Mouse (Mus musculus) myocyte (in vitro differentiated cells): ENCODE measurements around the gene Tnxb. TPM values are rescaled to one million over a fixed set of nuclear protein-coding genes. Genes with fewer than 3 reads are reported as not detected.

Experiments used
- H3K27me3 ChIP-seq: one replicate; pipeline ENCODE4 v1.6.1; 2011; ENCODE audit not compliant: control insufficient read depth, insufficient read depth, insufficient read length
- H3K36me3 ChIP-seq: one replicate; pipeline ENCODE4 v1.6.1; 2011; ENCODE audit not compliant: control insufficient read depth, insufficient read depth
- H3K4me2 ChIP-seq: one replicate; pipeline ENCODE4 v1.6.1; 2011; ENCODE audit warnings: low read depth, control low read depth
- H3K4me3 ChIP-seq: one replicate; pipeline ENCODE4 v1.5.1; 2011; ENCODE audit warnings: mild to moderate bottlenecking, control low read depth, moderate library complexity
- H3K79me2 ChIP-seq: one replicate; pipeline ENCODE4 v1.6.1; 2011; ENCODE audit not compliant: control insufficient read depth, insufficient read depth
- H3ac ChIP-seq: one replicate; pipeline ENCODE4 v1.6.1; 2011; ENCODE audit not compliant: control insufficient read depth, insufficient read length
- CEBPB ChIP-seq: IDR thresholded peaks from 2 replicates; pipeline ENCODE4 v1.6.1; 2011; ENCODE audit warnings: mild to moderate bottlenecking, moderate library complexity; ENCODE audit not compliant: poor library complexity, insufficient read depth, severe bottlenecking
- E2F4 ChIP-seq: IDR thresholded peaks from one replicate; pipeline ENCODE4 v1.6.1; 2011; ENCODE audit warnings: mild to moderate bottlenecking, control low read depth, moderate library complexity; ENCODE audit not compliant: insufficient read depth
- MAX ChIP-seq: IDR thresholded peaks from one replicate; pipeline ENCODE4 v1.6.1; 2011; ENCODE audit warnings: low read depth, mild to moderate bottlenecking, control low read depth
- MYOD1 ChIP-seq, 3 experiments: IDR thresholded peaks; one replicate each; pipeline ENCODE4 v1.6.1; 2011; ENCODE audit warnings: control low read depth in 2 of 3, low read depth in 2 of 3, mild to moderate bottlenecking in 2 of 3, moderate library complexity in 1 of 3; ENCODE audit not compliant: insufficient read length in 2 of 3, control insufficient read depth in 1 of 3
- MYOG ChIP-seq, 3 experiments: IDR thresholded peaks; one replicate each; pipeline ENCODE4 v1.6.1; 2011; ENCODE audit warnings: control low read depth in 2 of 3, low read depth in 2 of 3, mild to moderate bottlenecking in 2 of 3; ENCODE audit not compliant: insufficient read length in 2 of 3, control insufficient read depth in 1 of 3, insufficient read depth in 1 of 3
- POLR2A ChIP-seq: IDR thresholded peaks from one replicate; pipeline ENCODE4 v1.6.1; 2011; ENCODE audit warnings: low read depth, mild to moderate bottlenecking, control low read depth, moderate library complexity; ENCODE audit not compliant: insufficient read length
- POLR2AphosphoS2 ChIP-seq: IDR thresholded peaks from one replicate; pipeline ENCODE4 v1.6.1; 2011; ENCODE audit warnings: low read depth, control low read depth; ENCODE audit not compliant: insufficient read length
- REST ChIP-seq: IDR thresholded peaks from one replicate; pipeline ENCODE4 v1.6.1; 2011; ENCODE audit warnings: mild to moderate bottlenecking, control low read depth, moderate library complexity; ENCODE audit not compliant: insufficient read depth, insufficient read length
- SRF ChIP-seq: IDR thresholded peaks from one replicate; pipeline ENCODE4 v1.6.1; 2011; ENCODE audit warnings: low read depth; ENCODE audit not compliant: control insufficient read depth, insufficient read length
- TCF12 ChIP-seq: IDR thresholded peaks from one replicate; pipeline ENCODE4 v1.6.1; 2011; ENCODE audit warnings: mild to moderate bottlenecking, control low read depth; ENCODE audit not compliant: poor library complexity, insufficient read depth, severe bottlenecking
- TCF3 ChIP-seq: IDR thresholded peaks from one replicate; pipeline ENCODE4 v1.6.1; 2011; ENCODE audit warnings: low read depth, control low read depth; ENCODE audit not compliant: insufficient read length
- USF1 ChIP-seq: IDR thresholded peaks from one replicate; pipeline ENCODE4 v1.6.1; 2011; ENCODE audit warnings: low read depth, mild to moderate bottlenecking, control low read depth, moderate library complexity
- polyA plus RNA-seq: library from polyadenylated mRNA; unstranded; fragments of >200 nt; fragmentation: generic; extraction: Trizol; gene quantifications from one replicate; pipeline ENCODE4 v1.2.1, GENCODE M21; 2012; ENCODE audit warnings: missing spikeins

Tnxb gene
- polyA plus RNA-seq, 1 experiment = under 0.01 TPM

GRCm38 (mm10) chr17:34658145-34658544, 12.2 kb upstream of the Tnxb start:
- TF ChIP-seq MYOG (IDR thresholded peaks at IDR 0.05; ENCODE audit: control insufficient read depth in 1 of 3, insufficient read depth in 1 of 3, insufficient read length in 2 of 3, low read depth in 2 of 3) (no peak), REST (no peak), TCF3 (no peak), TCF12 (no peak), SRF (no peak), USF1 (no peak), MAX (no peak), POLR2AphosphoS2 (no peak)
- no peak overlapping the region for H3K4me2 ChIP-seq
- H3K4me3 ChIP-seq = no peak overlapping the region
- H3ac ChIP-seq = no peak overlapping the region
- peaks cover 39% of the 10 kb centered on the region for H3K27me3 ChIP-seq
- H3K36me3 ChIP-seq = no peaks in the 10 kb centered on the region
- no peaks in the 10 kb centered on the region for H3K79me2 ChIP-seq

- Histone ChIP-seq H3ac (no peak overlapping the region), H3K4me3 (no peak overlapping the region), H3K36me3 (no peaks in the 10 kb centered on the region), H3K27me3 (peaks cover 43% of the 10 kb centered on the region), H3K79me2 (no peaks in the 10 kb centered on the region), H3K4me2 (no peak overlapping the region)
- TF ChIP-seq E2F4 = no peak
- no peak for TF ChIP-seq SRF
- no peak for TF ChIP-seq CEBPB
Observed at GRCm38 (mm10) chr17:34658591-34658990, 11.7 kb upstream of the Tnxb start.

DNA sequence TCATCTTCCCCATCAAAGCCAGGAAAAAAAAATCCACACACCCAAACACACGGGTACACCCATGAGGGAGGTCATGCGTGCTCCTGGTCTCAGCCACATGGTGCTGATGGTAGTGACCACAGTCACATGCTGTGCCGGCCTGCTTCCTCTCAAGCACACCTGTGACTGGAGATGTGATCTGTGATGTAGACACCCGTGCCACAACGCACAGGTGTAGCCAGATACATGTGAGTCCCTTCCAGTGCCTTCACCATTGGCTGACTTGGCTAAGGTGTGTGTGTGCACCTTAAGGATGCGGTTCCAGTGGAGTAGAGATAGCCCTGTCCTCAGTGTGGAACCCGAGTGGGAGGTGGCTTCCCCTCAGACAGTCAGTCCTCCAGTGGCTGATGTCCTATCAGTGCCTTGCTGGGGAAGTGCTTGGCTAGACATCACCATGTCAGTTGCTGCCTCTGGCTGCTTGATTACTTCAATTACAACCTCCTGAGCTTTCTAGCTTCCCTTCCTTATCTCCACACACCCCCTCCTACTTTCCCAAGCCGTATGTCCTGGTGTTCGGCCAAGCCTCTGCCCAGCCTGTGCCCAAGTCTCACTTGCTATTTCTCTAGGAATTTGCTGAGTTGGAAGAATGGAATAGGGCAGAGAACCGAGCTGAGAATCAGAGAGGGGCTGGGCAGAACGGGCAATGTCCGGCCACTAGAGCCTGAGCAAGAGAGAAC, 11.0 kb upstream of the Tnxb start:
- no peak overlapping the region for H3ac ChIP-seq
- peaks cover 46% of the 10 kb centered on the region for H3K27me3 ChIP-seq

GRCm38 (mm10) chr17:34659897-34660214, 10.5 kb upstream of the Tnxb start:
- Histone ChIP-seq H3K36me3 (no peaks in the 10 kb centered on the region), H3K4me3 (no peak overlapping the region), H3K27me3 (peaks cover 46% of the 10 kb centered on the region), H3K4me2 (no peak overlapping the region), H3ac (no peak overlapping the region), H3K79me2 (no peaks in the 10 kb centered on the region)
- TF ChIP-seq TCF12 (no peak), REST (no peak), MYOG (IDR thresholded peaks at IDR 0.05; ENCODE audit: control insufficient read depth in 1 of 3, insufficient read depth in 1 of 3, insufficient read length in 2 of 3, low read depth in 2 of 3) (no peak), E2F4 (no peak), SRF (no peak), POLR2A (no peak), CEBPB (no peak), MYOD1 (IDR thresholded peaks at IDR 0.05; ENCODE audit: control insufficient read depth in 1 of 3, insufficient read length in 2 of 3, low read depth in 2 of 3) (no peak), TCF3 (no peak), MAX (no peak), POLR2AphosphoS2 (no peak), USF1 (no peak)

More for the DNA sequence above, 11.0 kb upstream of the Tnxb start:
- Histone ChIP-seq H3K4me2 (no peak overlapping the region), H3K36me3 (no peaks in the 10 kb centered on the region), H3K79me2 (no peaks in the 10 kb centered on the region), H3K4me3 (no peak overlapping the region)
- TF ChIP-seq REST (no peak), TCF3 (no peak), E2F4 (no peak)

- Histone ChIP-seq H3ac (no peak overlapping the region), H3K4me3 (no peak overlapping the region), H3K79me2 (no peaks in the 10 kb centered on the region), H3K36me3 (no peaks in the 10 kb centered on the region), H3K4me2 (no peak overlapping the region), H3K27me3 (peaks cover 51% of the 10 kb centered on the region)
- no peak for TF ChIP-seq E2F4
- no peak for TF ChIP-seq SRF
- TF ChIP-seq POLR2AphosphoS2 = no peak
- no peak for TF ChIP-seq TCF3
- no peak for TF ChIP-seq REST
- no peak for TF ChIP-seq TCF12
- no peak for TF ChIP-seq MYOG (IDR thresholded peaks at IDR 0.05; ENCODE audit: control insufficient read depth in 1 of 3, insufficient read depth in 1 of 3, insufficient read length in 2 of 3, low read depth in 2 of 3)
- no peak for TF ChIP-seq POLR2A
- no peak for TF ChIP-seq MAX
- TF ChIP-seq CEBPB = no peak
Observed at GRCm38 (mm10) chr17:34660259-34660820, 10.0 kb upstream of the Tnxb start.
